Mouse (Mus musculus) embryonic fibroblast, embryonic 13.5 days (primary cell): Measurements from ENCODE around the gene Cap1.

ENCODE experiments used
- CTCF ChIP-seq: IDR thresholded peaks from 2 replicates; pipeline ENCODE4 v1.5.1; 2011; ENCODE audit warnings: mild to moderate bottlenecking, control low read depth, low read length, moderate library complexity, borderline replicate concordance; ENCODE audit not compliant: insufficient read depth
- POLR2A ChIP-seq: IDR thresholded peaks from 2 replicates; pipeline ENCODE4 v1.6.1; 2011; ENCODE audit warnings: low read depth, mild to moderate bottlenecking, control low read depth, low read length, moderate library complexity

DNA sequence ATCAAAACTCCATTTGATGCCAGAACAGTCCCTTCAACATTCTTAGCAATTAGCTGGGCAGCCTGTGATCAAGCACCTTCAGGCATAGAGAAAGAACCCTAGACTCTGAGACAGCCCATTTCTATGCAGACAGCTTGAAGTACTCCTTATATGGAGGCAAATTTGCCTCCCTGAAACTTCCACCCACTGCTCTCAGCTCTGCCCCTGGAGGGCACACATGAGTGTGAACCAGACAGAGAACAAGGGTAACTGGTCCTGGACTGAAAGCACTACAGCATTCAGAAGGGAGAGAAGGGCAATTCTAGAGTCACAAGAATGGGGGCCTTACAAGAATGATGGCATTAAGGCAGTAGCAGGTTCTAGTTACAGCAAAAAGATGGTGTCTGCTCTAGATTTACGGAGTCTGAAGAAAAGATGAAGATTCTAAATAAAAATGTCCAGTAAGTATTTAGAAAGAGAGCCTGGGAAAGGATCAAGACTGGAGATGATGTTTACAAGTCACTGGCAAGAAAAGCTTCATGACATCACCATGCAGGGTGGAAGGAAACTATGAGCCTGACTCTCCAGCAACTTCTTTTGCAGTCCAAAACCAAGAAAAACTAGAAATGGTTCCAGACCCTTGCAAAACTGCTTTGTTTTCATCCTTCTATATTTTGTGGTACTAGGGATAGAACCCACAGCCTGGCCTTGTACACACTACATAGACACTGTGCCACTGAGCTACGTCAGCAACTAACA lies 7.4 kb downstream of the Cap1 start:
- TF ChIP-seq POLR2A, result no peak
- TF ChIP-seq CTCF, result no peak
